Mouse (Mus musculus) olfactory bulb, adult 2 months (tissue): ENCODE results near the gene Mafg.

ENCODE experiments used
- CTCF ChIP-seq: fragments of 200-500 bp; IDR thresholded peaks from 2 replicates; pipeline ENCODE4 v1.5.1; 2012; ENCODE audit warnings: low read depth, mild to moderate bottlenecking, low read length, moderate library complexity; ENCODE audit not compliant: insufficient read depth
- POLR2A ChIP-seq: fragments of 200-500 bp; IDR thresholded peaks from 2 replicates; pipeline ENCODE4 v1.6.1; 2012; ENCODE audit warnings: mild to moderate bottlenecking, low read depth, low read length, moderate library complexity; ENCODE audit not compliant: insufficient read depth

DNA sequence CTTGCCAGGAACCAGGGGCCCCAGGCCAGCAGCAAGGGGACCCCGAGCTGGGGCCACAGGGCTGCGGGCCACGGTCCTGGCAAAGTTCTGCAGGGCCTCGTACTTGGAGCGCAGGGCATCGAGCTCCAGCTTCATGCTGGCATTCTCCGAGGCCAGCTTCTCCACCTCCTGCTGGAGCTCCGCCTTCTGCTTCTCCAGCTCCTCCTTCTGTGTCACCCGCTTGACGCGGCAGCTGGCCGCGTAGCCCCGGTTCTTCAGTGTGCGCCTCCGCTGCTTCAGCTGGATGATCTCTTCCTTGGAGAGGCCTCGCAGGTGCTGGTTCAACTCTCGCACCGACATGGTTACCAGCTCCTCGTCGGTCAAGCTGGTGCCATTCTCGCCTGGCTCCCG is 4.1 kb downstream of the Mafg start:
- TF ChIP-seq POLR2A (no peak), CTCF (no peak)
